Mouse (Mus musculus) CD8-positive naive resting alpha-beta T cell, adult 2 months (primary cell): ENCODE data around the gene Olfr1320.
"Not testable (repeated sequence)": the region's sequence is repeated elsewhere in the genome, so short reads cannot be mapped to it uniquely, and the experiment has no call there.

Experiments used
- DNase-seq, 2 experiments: peaks; one replicate each; pipeline ENCODE4 v3.0.0; 2022; ENCODE audit warnings: low read depth in 2 of 2, low spot score in 2 of 2

Gene Olfr1320

GRCm38 (mm10) chrX:49672033-49672432 is at the start of gene Olfr1320:
Gene Olfr1320, plus strand, starts transcription at chrX:49672333.
- DNase-seq: no peak

GRCm38 (mm10) chrX:49627566-49627965 is 44.6 kb upstream of the Olfr1320 start:
- DNase-seq: no peak

- DNase-seq: no peak
Measured at GRCm38 (mm10) chrX:49631195-49631594, 40.9 kb upstream of the Olfr1320 start.

- DNase-seq: not testable (repeated sequence)
Measured at GRCm38 (mm10) chrX:49660781-49661180, 11.4 kb upstream of the Olfr1320 start.
